Mouse (Mus musculus) gastrocnemius, postnatal 10 days (tissue): ENCODE data around the gene Gm8297. TPM values are rescaled to one million over a fixed set of nuclear protein-coding genes. Genes with fewer than 3 reads are reported as not detected.
"Not testable (repeated sequence)": the region's sequence is repeated elsewhere in the genome, so short reads cannot be mapped to it uniquely, and the experiment has no call there.

Source experiments
- DNase-seq: peaks from one replicate; pipeline ENCODE4 v3.0.0; 2021; ENCODE audit warnings: mixed read lengths
- long read RNA-seq, 2 experiments: library from polyadenylated mRNA; stranded (forward); transcript quantifications; one replicate each; pipeline ENCODE4 v2.0.0; 2021
- total RNA-seq, 2 experiments: library from RNA; stranded (reverse); gene quantifications; 2 replicates each; pipeline ENCODE4 v1.2.3; 2021

The Gm8297 gene
- total RNA-seq = not detected
- long read RNA-seq, experiment 1 = 0 reads
- long read RNA-seq, experiment 2 = 0 reads

DNA sequence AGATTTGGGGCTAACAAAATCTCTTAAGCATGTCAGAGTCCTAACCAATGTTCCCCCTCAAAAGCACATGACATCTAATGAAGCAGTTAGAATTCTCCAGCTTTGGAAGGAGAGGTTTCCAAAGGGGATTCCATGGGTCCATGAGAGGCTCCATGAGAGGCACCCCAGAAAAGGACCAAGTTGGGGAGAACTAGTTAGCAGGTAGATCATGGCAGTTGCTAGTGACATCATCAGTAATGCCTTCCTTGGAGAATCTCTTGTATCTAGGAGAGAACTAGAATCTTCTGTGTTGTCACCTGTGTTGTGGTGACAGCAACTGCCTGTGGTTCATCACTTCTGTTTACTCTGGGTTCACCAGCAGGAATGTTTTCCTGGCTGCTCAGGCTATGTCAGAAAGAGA is at the start of gene Gm8297:
Gene Gm8297, plus strand, starts transcription at position 301 of the 400 bp plus-strand sequence.
- DNase-seq = not testable (repeated sequence)

DNA sequence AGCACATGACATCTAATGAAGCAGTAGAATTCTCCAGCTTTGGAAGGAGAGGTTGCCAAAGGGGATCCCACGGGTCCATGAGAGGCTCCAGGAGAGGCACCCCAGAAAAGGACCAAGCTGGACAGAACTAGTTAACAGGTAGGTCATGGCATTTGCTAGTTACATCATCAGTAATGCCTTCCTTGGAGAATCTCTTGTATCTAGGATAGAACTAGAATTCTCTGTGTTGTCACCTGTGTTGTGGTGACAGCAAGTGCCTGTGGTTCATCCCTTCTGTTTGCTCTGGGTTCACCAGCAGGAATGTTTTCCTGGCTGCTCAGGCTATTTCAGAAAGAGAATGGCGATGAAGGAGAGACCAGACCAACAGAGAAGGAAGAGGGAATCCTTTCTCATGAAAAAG is 31.9 kb downstream of the Gm8297 start, which contains the start of gene Gm3298:
Gene Gm3298, plus strand, starts transcription at position 301 of the 400 bp plus-strand sequence.
- DNase-seq = not testable (repeated sequence)

Other genes starting within 250 kb of the Gm8297 start
- gene Gm9602, start 207.6 kb upstream of the Gm8297 start, total RNA-seq = not detected
- gene Gm3269, start 145.8 kb upstream of the Gm8297 start, total RNA-seq = under 1 TPM in 1 of 2 experiments, not detected in 1; 0.38 TPM
- gene Gm3264, start 128.4 kb upstream of the Gm8297 start, total RNA-seq = 1 to 10 TPM; 6.0 to 7.8 TPM
- not detected for gene Gm3278, start 91.5 kb upstream of the Gm8297 start, total RNA-seq
- gene Gm3298, start 32.0 kb downstream of the Gm8297 start, total RNA-seq = not detected
- under 1 TPM; 0.14 to 0.29 TPM for gene 4930555G01Rik, start 66.7 kb downstream of the Gm8297 start, total RNA-seq
- under 1 TPM; 0.47 to 0.54 TPM for gene Gm8281, start 87.1 kb downstream of the Gm8297 start, total RNA-seq
- not detected for gene Gm8279, start 147.6 kb downstream of the Gm8297 start, total RNA-seq
- not detected for gene Gm3317, start 180.6 kb downstream of the Gm8297 start, total RNA-seq
- not detected for gene Gm8271, start 201.9 kb downstream of the Gm8297 start, total RNA-seq